21 mouse cellular contexts compared by ENCODE assay signal in genomic region chr5:50512539-50512938, GRCm38 (mm10).
A peak's percentile ranks its signal among the peaks of the same experiment; 100 is the strongest.
DNase-seq lines count a peak whose midpoint lies in the region; ATAC-seq and TF ChIP-seq lines count a peak whose summit lies in the region.
"Had no signal": no experiment of that assay in that cellular context is flagged by ENCODE, and none has a peak within 500 bp of the region (broad histone marks: within the 10 kb centered on the region; RNA-seq: fewer than 3 reads in every experiment).

No protein-coding gene starts in this region.

- H3K4me2 ChIP-seq in kidney, embryonic 14.5 days (replicated peaks; ENCODE audit: low read depth, low read length): no peak overlapping the region
- no peak overlapping the region for H3K4me2 ChIP-seq in kidney, embryonic 15.5 days
- no peak overlapping the region for H3K4me2 ChIP-seq in kidney, postnatal 0 days (ENCODE audit: low read length)

- no peak overlapping the region for H3K27ac ChIP-seq in kidney, embryonic 14.5 days (ENCODE audit: low read depth, low read length)
- no peak overlapping the region for H3K27ac ChIP-seq in kidney, embryonic 15.5 days
- no peak overlapping the region for H3K27ac ChIP-seq in kidney, postnatal 0 days

- no peaks in the 10 kb centered on the region for H3K27me3 ChIP-seq in kidney, embryonic 14.5 days (ENCODE audit: control insufficient read depth, insufficient read depth, low read length)
- no peaks in the 10 kb centered on the region for H3K27me3 ChIP-seq in kidney, embryonic 15.5 days
- H3K27me3 ChIP-seq in kidney, postnatal 0 days (ENCODE audit: insufficient read depth, low read length): no peaks in the 10 kb centered on the region
- H3K27me3 ChIP-seq: CH12.LX, Patski had no signal

- H3K36me3 ChIP-seq in kidney, embryonic 14.5 days (ENCODE audit: control insufficient read depth, insufficient read depth, low read length): no peaks in the 10 kb centered on the region
- H3K36me3 ChIP-seq in kidney, embryonic 15.5 days: no peaks in the 10 kb centered on the region
- H3K36me3 ChIP-seq in kidney, postnatal 0 days (ENCODE audit: insufficient read depth, low read length): no peaks in the 10 kb centered on the region
- H3K36me3 ChIP-seq: G1E had no signal

- ATAC-seq in kidney, embryonic 14.5 days (ENCODE audit: low FRiP score, low TSS enrichment): peak; percentile 83
- ATAC-seq in kidney, embryonic 15.5 days (replicated peaks; ENCODE audit: low FRiP score): peak; percentile 36; the same call in 1 of the 2 replicates
- no peak for ATAC-seq in kidney, postnatal 0 days (replicated peaks; ENCODE audit: low FRiP score, low read depth)
- ATAC-seq: activated CD4-positive, CD25-positive, alpha-beta regulatory T cell, adult 4 months; CD4-positive, CD25-positive, alpha-beta regulatory T cell, adult 4 months; Patski had no signal

- WGBS in kidney, embryonic 14.5 days: 24% methylated on average over 2 of the region's 2 CpGs
- 24% methylated on average over 2 of the region's 2 CpGs for WGBS in kidney, embryonic 15.5 days
- WGBS in kidney, postnatal 0 days: 27% methylated on average over 2 of the region's 2 CpGs

- H3K9ac ChIP-seq in kidney, embryonic 14.5 days (ENCODE audit: low read depth, low read length): no peak overlapping the region
- no peak overlapping the region for H3K9ac ChIP-seq in kidney, embryonic 15.5 days
- H3K9ac ChIP-seq in kidney, postnatal 0 days (ENCODE audit: low read depth, low read length): no peak overlapping the region

- no peak for TF ChIP-seq CTCF in kidney, postnatal 0 days (IDR thresholded peaks at IDR 0.05; ENCODE audit: low read depth)

- no peak for DNase-seq in kidney, adult 18-20 months
- no peak for DNase-seq in kidney, adult 11 months
- DNase-seq in kidney, postnatal 0 days (ENCODE audit: low spot score): peak; percentile 51
- no peak for DNase-seq in kidney, adult 9 months
- DNase-seq: adrenal gland, adult 2 months; adrenal gland, adult 8-10 months; adrenal gland, postnatal 10 days; adrenal gland, postnatal 14 days; adrenal gland, postnatal 25 days; adrenal gland, postnatal 36 days; B cell, adult 2 months; cerebellum, adult 11 months; cerebellum, adult 11-12 months; cerebellum, adult 18-20 months had no signal

- H3K9me3 ChIP-seq in kidney, embryonic 14.5 days (ENCODE audit: control insufficient read depth, low read length): no peaks in the 10 kb centered on the region
- no peaks in the 10 kb centered on the region for H3K9me3 ChIP-seq in kidney, embryonic 15.5 days (replicated peaks)
- H3K9me3 ChIP-seq in kidney, postnatal 0 days (replicated peaks; ENCODE audit: low read length): no peaks in the 10 kb centered on the region
- H3K9me3 ChIP-seq: G1E had no signal

- no peak overlapping the region for H3K4me3 ChIP-seq in kidney, embryonic 14.5 days (ENCODE audit: low read length)
- no peak overlapping the region for H3K4me3 ChIP-seq in kidney, embryonic 15.5 days (replicated peaks)
- no peak overlapping the region for H3K4me3 ChIP-seq in kidney, postnatal 0 days (replicated peaks; ENCODE audit: low read depth, low read length)

- no peaks in the 10 kb centered on the region for H3K4me1 ChIP-seq in kidney, embryonic 14.5 days (ENCODE audit: control insufficient read depth, insufficient read depth, low read length)
- no peaks in the 10 kb centered on the region for H3K4me1 ChIP-seq in kidney, embryonic 15.5 days
- H3K4me1 ChIP-seq in kidney, postnatal 0 days (replicated peaks; ENCODE audit: insufficient read depth, low read length): no peaks in the 10 kb centered on the region
